Mouse (Mus musculus) limb, embryonic 12.5 days (tissue): ENCODE measurements around the gene Cpox. TPM values are rescaled to one million over a fixed set of nuclear protein-coding genes. Genes with fewer than 3 reads are reported as not detected.

Source experiments
- microRNA-seq: library from miRNA; unstranded; fragments of <30 nt; microRNA quantifications from one replicate; pipeline ENCODE4, GENCODE M21; 2017
- polyA plus RNA-seq: library from polyadenylated mRNA; unstranded; fragments of >200 nt; fragmentation: Nextera tagmentation; extraction: Ambion mirVana; gene quantifications from 2 replicates; pipeline ENCODE4 v1.2.1, GENCODE M21; 2016

The Cpox gene
- polyA plus RNA-seq, 1 experiment from 2014 or later = 23.4 TPM

Small RNA genes within 50 kb of the gene (microRNA-seq; reads per million reads assigned to microRNA genes)
- gene Gm27564 = not detected

Other genes with a start within 250 kb of the Cpox start
- gene St3gal6, start 146.0 kb upstream of the Cpox start, polyA plus RNA-seq = 17.8 and 19.3 TPM in 2 replicates
- not detected in 2 replicates for gene Gm813, start 53.3 kb upstream of the Cpox start, polyA plus RNA-seq
- not detected in 2 replicates for gene E330017A01Rik, start 31.6 kb upstream of the Cpox start, polyA plus RNA-seq
- gene Gpr15, start 48.8 kb downstream of the Cpox start, polyA plus RNA-seq = not detected in 2 replicates
- gene Cldnd1, start 57.6 kb downstream of the Cpox start, polyA plus RNA-seq = 105 and 119 TPM in 2 replicates
- gene Olfr172, start 92.9 kb downstream of the Cpox start, polyA plus RNA-seq = not detected in 2 replicates
- gene Olfr173, start 130.0 kb downstream of the Cpox start, polyA plus RNA-seq = not detected in 2 replicates
- not detected in 2 replicates for gene Olfr175-ps1, start 156.5 kb downstream of the Cpox start, polyA plus RNA-seq
- gene Olfr177, start 204.5 kb downstream of the Cpox start, polyA plus RNA-seq = not detected in 2 replicates
- gene Olfr178, start 221.8 kb downstream of the Cpox start, polyA plus RNA-seq = not detected in 2 replicates